Mouse (Mus musculus): ENCODE measurements at regions not wholly inside any gene's neighbourhood (a gene's known extent, or its start where the extent isn't known, plus 50 kb on each side); places are given as distances from the start of the nearest gene placed in this dataset.

DNA sequence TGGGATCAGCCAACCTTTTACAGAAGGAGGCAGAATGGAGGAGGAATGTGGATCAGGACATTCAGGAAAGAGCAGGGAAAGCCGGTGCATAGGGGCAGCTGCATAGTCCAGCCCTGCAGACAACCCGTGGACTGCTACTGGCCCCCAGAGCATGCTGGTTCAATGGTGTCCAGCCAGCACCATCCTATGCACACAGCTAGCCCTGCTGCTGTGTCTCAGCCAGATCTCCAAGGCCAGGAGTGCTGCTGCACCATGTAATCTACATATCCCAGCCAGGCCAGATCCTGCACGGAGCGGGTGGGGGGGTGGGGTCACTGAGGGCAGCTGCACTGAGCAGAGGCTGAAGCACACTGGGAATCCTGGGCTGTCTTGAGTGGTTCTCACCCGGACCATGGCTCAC, 165.8 kb upstream of the Rpl38 start:
- Histone ChIP-seq H3K4me3 (replicated peaks; ENCODE audit: insufficient read depth, low read depth, low read length) (no peak overlapping the region), H3K4me1 (ENCODE audit: control insufficient read depth, insufficient read depth, low read length) (peaks cover 33% of the 10 kb centered on the region), H3K27me3 (ENCODE audit: control insufficient read depth, insufficient read depth, low read length) (no peaks in the 10 kb centered on the region), H3K27ac (ENCODE audit: insufficient read depth, low read length) (peak overlapping the region; percentile 89)
- TF ChIP-seq CTCF (IDR thresholded peaks at IDR 0.05; ENCODE audit: borderline replicate concordance, insufficient read depth, low read depth, low read length), result no peak
- 19% methylated on average over 5 of the region's 5 CpGs for WGBS
- no peak for DNase-seq

- 6% methylated on average over 5 of the region's 5 CpGs for WGBS
- peak; percentile 89 to 98 for DNase-seq
- peak; percentile 58; the same call in 1 of the 2 replicates for TF ChIP-seq POLR2A (IDR thresholded peaks at IDR 0.05; ENCODE audit: borderline replicate concordance, insufficient read depth, low read length)
- TF ChIP-seq CTCF (IDR thresholded peaks at IDR 0.05; ENCODE audit: borderline replicate concordance, insufficient read depth, low read depth, low read length), result no peak
Observed at GRCm38 (mm10) chr11:114501869-114502540, 166.3 kb upstream of the Rpl38 start.

DNA sequence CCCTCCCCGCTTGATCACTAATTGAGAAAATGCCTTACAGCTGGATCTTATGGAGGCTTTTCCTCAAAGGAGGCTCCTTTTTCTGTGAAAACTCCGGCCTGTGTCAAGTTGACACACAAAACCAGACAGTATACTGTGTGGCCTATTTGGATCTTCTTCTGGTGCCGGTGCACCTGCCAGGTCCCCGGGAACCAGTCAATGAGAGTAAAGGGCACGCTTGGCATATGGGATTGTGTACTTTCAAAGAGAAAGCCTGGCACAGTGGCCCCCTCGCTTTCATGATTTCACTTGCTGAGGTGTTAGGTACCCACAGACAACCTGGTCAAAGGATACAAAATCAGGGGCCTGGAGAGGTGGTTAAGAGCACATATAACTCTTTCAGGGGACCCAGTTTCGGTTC, 167.9 kb upstream of the Rpl38 start:
- WGBS, result 51% methylated on average over 7 of the region's 7 CpGs
- Histone ChIP-seq H3K4me3 (replicated peaks; ENCODE audit: insufficient read depth, low read depth, low read length) (no peak overlapping the region), H3K27me3 (ENCODE audit: control insufficient read depth, insufficient read depth, low read length) (no peaks in the 10 kb centered on the region), H3K4me1 (ENCODE audit: control insufficient read depth, insufficient read depth, low read length) (peaks cover 42% of the 10 kb centered on the region), H3K27ac (ENCODE audit: insufficient read depth, low read length) (peak overlapping the region; percentile 39)
- no peak for TF ChIP-seq POLR2A (IDR thresholded peaks at IDR 0.05; ENCODE audit: borderline replicate concordance, insufficient read depth, low read length)
- TF ChIP-seq CTCF (IDR thresholded peaks at IDR 0.05; ENCODE audit: borderline replicate concordance, insufficient read depth, low read depth, low read length), result no peak
- DNase-seq, result peak; percentile 57 to 74

More at GRCm38 (mm10) chr11:114501869-114502540, 166.3 kb upstream of the Rpl38 start:
- peak overlapping the region; percentile 97 for H3K27ac ChIP-seq (ENCODE audit: insufficient read depth, low read length)
- H3K4me3 ChIP-seq (replicated peaks; ENCODE audit: insufficient read depth, low read depth, low read length), result no peak overlapping the region
- H3K4me1 ChIP-seq (ENCODE audit: control insufficient read depth, insufficient read depth, low read length), result peaks cover 33% of the 10 kb centered on the region
- no peaks in the 10 kb centered on the region for H3K27me3 ChIP-seq (ENCODE audit: control insufficient read depth, insufficient read depth, low read length)

- H3K4me1 ChIP-seq (ENCODE audit: control insufficient read depth, insufficient read depth, low read length), result peaks cover 43% of the 10 kb centered on the region
- H3K27ac ChIP-seq (ENCODE audit: insufficient read depth, low read length), result peak overlapping the region; percentile 15; the same call in 1 of the 2 replicates
- no peak for TF ChIP-seq CTCF (IDR thresholded peaks at IDR 0.05; ENCODE audit: borderline replicate concordance, insufficient read depth, low read depth, low read length)
- no peak for TF ChIP-seq POLR2A (IDR thresholded peaks at IDR 0.05; ENCODE audit: borderline replicate concordance, insufficient read depth, low read length)
- WGBS, result 92% methylated on average over 12 of the region's 12 CpGs
- peak in 1 of 2 experiments; percentile 21 for DNase-seq
- no peak overlapping the region for H3K4me3 ChIP-seq (replicated peaks; ENCODE audit: insufficient read depth, low read depth, low read length)
- no peaks in the 10 kb centered on the region for H3K27me3 ChIP-seq (ENCODE audit: control insufficient read depth, insufficient read depth, low read length)
Observed at GRCm38 (mm10) chr11:114499665-114500064, 168.7 kb upstream of the Rpl38 start.

GRCm38 (mm10) chr11:114495520-114495921, 172.8 kb upstream of the Rpl38 start:
- TF ChIP-seq CTCF (IDR thresholded peaks at IDR 0.05; ENCODE audit: borderline replicate concordance, insufficient read depth, low read depth, low read length) (no peak), POLR2A (IDR thresholded peaks at IDR 0.05; ENCODE audit: borderline replicate concordance, insufficient read depth, low read length) (no peak)
- 23% methylated on average over 5 of the region's 5 CpGs for WGBS
- no peak overlapping the region for H3K4me3 ChIP-seq (replicated peaks; ENCODE audit: insufficient read depth, low read depth, low read length)
- H3K27me3 ChIP-seq (ENCODE audit: control insufficient read depth, insufficient read depth, low read length), result no peaks in the 10 kb centered on the region
- H3K27ac ChIP-seq (ENCODE audit: insufficient read depth, low read length), result no peak overlapping the region
- H3K4me1 ChIP-seq (ENCODE audit: control insufficient read depth, insufficient read depth, low read length), result peaks cover 17% of the 10 kb centered on the region
- DNase-seq, result peak; percentile 52 to 54

GRCm38 (mm10) chr11:114486455-114486854, 181.9 kb upstream of the Rpl38 start:
- DNase-seq, result peak; percentile 75 to 89
- no peaks in the 10 kb centered on the region for H3K27me3 ChIP-seq (ENCODE audit: control insufficient read depth, insufficient read depth, low read length)
- WGBS, result 11% methylated on average over 8 of the region's 8 CpGs

DNA sequence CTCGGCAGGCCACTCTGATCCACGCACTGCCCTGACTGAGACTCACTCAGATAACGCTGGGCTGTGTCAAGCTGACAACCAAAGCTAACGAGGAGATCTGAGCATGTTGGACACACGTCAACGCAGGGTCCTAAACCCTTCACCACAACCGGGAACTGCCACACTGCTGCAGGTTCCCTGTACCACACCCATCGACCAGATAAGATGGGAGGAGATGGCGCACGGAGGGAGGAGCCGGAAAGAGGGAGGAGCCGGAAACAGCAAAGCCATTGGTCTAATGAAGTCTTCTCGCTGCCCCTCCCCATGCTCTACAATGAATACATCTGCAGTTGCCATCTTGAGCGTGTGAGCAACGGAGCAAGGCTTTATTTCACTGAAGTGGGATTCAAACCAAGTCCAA, 182.9 kb upstream of the Rpl38 start:
- no peak for DNase-seq
- WGBS, result 82% methylated on average over 15 of the region's 15 CpGs
- no peak overlapping the region for H3K4me3 ChIP-seq (replicated peaks; ENCODE audit: insufficient read depth, low read depth, low read length)
- no peaks in the 10 kb centered on the region for H3K27me3 ChIP-seq (ENCODE audit: control insufficient read depth, insufficient read depth, low read length)
- H3K27ac ChIP-seq (ENCODE audit: insufficient read depth, low read length), result peak overlapping the region; percentile 99
- TF ChIP-seq CTCF (IDR thresholded peaks at IDR 0.05; ENCODE audit: borderline replicate concordance, insufficient read depth, low read depth, low read length) (no peak), POLR2A (IDR thresholded peaks at IDR 0.05; ENCODE audit: borderline replicate concordance, insufficient read depth, low read length) (no peak)
- H3K4me1 ChIP-seq (ENCODE audit: control insufficient read depth, insufficient read depth, low read length), result peaks cover 89% of the 10 kb centered on the region

More at GRCm38 (mm10) chr11:114486455-114486854, 181.9 kb upstream of the Rpl38 start:
- H3K27ac ChIP-seq (ENCODE audit: insufficient read depth, low read length), result peak overlapping the region; percentile 99
- H3K4me1 ChIP-seq (ENCODE audit: control insufficient read depth, insufficient read depth, low read length), result peaks cover 79% of the 10 kb centered on the region
- no peak overlapping the region for H3K4me3 ChIP-seq (replicated peaks; ENCODE audit: insufficient read depth, low read depth, low read length)
- TF ChIP-seq CTCF (IDR thresholded peaks at IDR 0.05; ENCODE audit: borderline replicate concordance, insufficient read depth, low read depth, low read length) (no peak), POLR2A (IDR thresholded peaks at IDR 0.05; ENCODE audit: borderline replicate concordance, insufficient read depth, low read length) (peak; percentile 47; the same call in 1 of the 2 replicates)

- H3K27ac ChIP-seq (ENCODE audit: insufficient read depth, low read length), result peak overlapping the region; percentile 99
- H3K4me3 ChIP-seq (replicated peaks; ENCODE audit: insufficient read depth, low read depth, low read length), result no peak overlapping the region
- TF ChIP-seq CTCF (IDR thresholded peaks at IDR 0.05; ENCODE audit: borderline replicate concordance, insufficient read depth, low read depth, low read length), result no peak
- DNase-seq, result no peak
- 58% methylated on average over 4 of the region's 4 CpGs for WGBS
- H3K27me3 ChIP-seq (ENCODE audit: control insufficient read depth, insufficient read depth, low read length), result no peaks in the 10 kb centered on the region
- H3K4me1 ChIP-seq (ENCODE audit: control insufficient read depth, insufficient read depth, low read length), result peaks cover 89% of the 10 kb centered on the region
Observed at GRCm38 (mm10) chr11:114484668-114484953, 183.7 kb upstream of the Rpl38 start.

All from cerebellum, adult 2 months (tissue).